ENCODE assay signal across 16 mouse cellular contexts in the genomic region with DNA sequence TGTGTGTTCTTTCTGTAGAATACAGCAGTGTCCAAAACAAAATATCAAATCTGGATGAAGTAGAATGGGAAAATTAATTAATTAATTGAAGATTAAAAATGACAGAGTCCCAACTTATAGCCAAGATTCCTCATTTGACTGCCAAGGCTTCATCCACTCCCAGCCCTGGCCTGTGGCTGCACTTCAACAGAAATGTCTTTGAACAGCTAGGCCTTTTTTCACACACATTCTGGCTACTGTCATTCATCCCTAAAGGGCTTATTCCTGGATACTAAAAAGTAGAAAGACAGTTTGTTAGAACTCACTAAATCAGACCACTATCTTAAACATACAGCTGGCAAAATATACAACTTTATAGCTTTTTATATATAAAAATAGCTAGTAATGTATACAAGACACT.
"Had no signal": no experiment of that assay in that cellular context is flagged by ENCODE, and none has a peak within 500 bp of the region (broad histone marks: within the 10 kb centered on the region; RNA-seq: fewer than 3 reads in every experiment).

No protein-coding gene starts in this region.

- H3K27me3 ChIP-seq: neural tube, embryonic 13.5 days; neural tube, embryonic 15.5 days; stomach, embryonic 15.5 days had no signal

- H3K4me3 ChIP-seq: neural tube, embryonic 13.5 days; neural tube, embryonic 15.5 days; stomach, embryonic 15.5 days had no signal

- DNase-seq: retina, postnatal 1 day; right cerebral cortex, adult 18-20 months; right cerebral cortex, postnatal 14 days; right cerebral cortex, postnatal 25 days; right cerebral cortex, postnatal 4 days; spleen, adult 18-20 months; thymus, adult 18-20 months; thymus, adult 2 months; thymus, postnatal 14 days; thymus, postnatal 25 days; thymus, postnatal 36 days; thymus, postnatal 4 days had no signal

- H3K27ac ChIP-seq: neural tube, embryonic 13.5 days; neural tube, embryonic 15.5 days; stomach, embryonic 15.5 days; stomach, postnatal 0 days had no signal

- H3K9ac ChIP-seq: neural tube, embryonic 13.5 days; neural tube, embryonic 15.5 days; stomach, embryonic 15.5 days had no signal

- H3K36me3 ChIP-seq: neural tube, embryonic 13.5 days; neural tube, embryonic 15.5 days; stomach, embryonic 15.5 days had no signal

- H3K4me2 ChIP-seq: neural tube, embryonic 13.5 days; neural tube, embryonic 15.5 days; stomach, embryonic 15.5 days had no signal

- H3K4me1 ChIP-seq: neural tube, embryonic 13.5 days; neural tube, embryonic 15.5 days; stomach, embryonic 15.5 days had no signal

- H3K9me3 ChIP-seq: neural tube, embryonic 13.5 days; neural tube, embryonic 15.5 days; stomach, embryonic 15.5 days had no signal
